In genomic region chr8:127070225-127070624, GRCm38 (mm10) we compare ENCODE assay signal across 10 mouse cellular contexts. TPM values are rescaled to one million over a fixed set of nuclear protein-coding genes. Genes with fewer than 3 reads are reported as not detected.
DNase-seq lines count a peak whose midpoint lies in the region; ATAC-seq lines count a peak whose summit lies in the region.
"Had no signal": no experiment of that assay in that cellular context is flagged by ENCODE, and none has a peak within 500 bp of the region (broad histone marks: within the 10 kb centered on the region; RNA-seq: fewer than 3 reads in every experiment).

No protein-coding gene starts in this region.

- H3K4me1 ChIP-seq in hindbrain, embryonic 13.5 days (replicated peaks): peaks cover 59% of the 10 kb centered on the region
- H3K4me1 ChIP-seq in hindbrain, embryonic 11.5 days (replicated peaks; ENCODE audit: control insufficient read depth, insufficient read depth, low read length): no peaks in the 10 kb centered on the region
- peaks cover 41% of the 10 kb centered on the region for H3K4me1 ChIP-seq in intestine, embryonic 15.5 days (replicated peaks)

- H3K9me3 ChIP-seq in hindbrain, embryonic 13.5 days: no peaks in the 10 kb centered on the region
- H3K9me3 ChIP-seq in hindbrain, embryonic 11.5 days (ENCODE audit: control insufficient read depth, low read length): no peaks in the 10 kb centered on the region
- H3K9me3 ChIP-seq in intestine, embryonic 15.5 days: no peaks in the 10 kb centered on the region
- H3K9me3 ChIP-seq: embryonic facial prominence, embryonic 13.5 days had no signal

- H3K4me3 ChIP-seq in hindbrain, embryonic 13.5 days: no peak overlapping the region
- no peak overlapping the region for H3K4me3 ChIP-seq in hindbrain, embryonic 11.5 days (ENCODE audit: low read depth, low read length)
- H3K4me3 ChIP-seq in intestine, embryonic 15.5 days (replicated peaks): no peak overlapping the region
- H3K4me3 ChIP-seq: embryonic facial prominence, embryonic 13.5 days had no signal

- 65% methylated on average over 3 of the region's 3 CpGs for WGBS in hindbrain, embryonic 13.5 days
- WGBS in hindbrain, embryonic 11.5 days: 87% methylated on average over 3 of the region's 3 CpGs
- 38% methylated on average over 3 of the region's 3 CpGs for WGBS in intestine, embryonic 15.5 days

- peak; percentile 70; the same call in 1 of the 2 replicates for ATAC-seq in hindbrain, embryonic 13.5 days (ENCODE audit: low FRiP score)
- no peak for ATAC-seq in hindbrain, embryonic 11.5 days (ENCODE audit: low FRiP score)
- ATAC-seq in intestine, embryonic 15.5 days: peak; percentile 60
- ATAC-seq in monocyte, adult 5-6 weeks (replicated peaks; ENCODE audit: insufficient number of reproducible peaks, low FRiP score, low TSS enrichment, poor library complexity, severe bottlenecking): no peak

- peak overlapping the region; percentile 77; the same call in 1 of the 2 replicates for H3K27ac ChIP-seq in hindbrain, embryonic 13.5 days
- no peak overlapping the region for H3K27ac ChIP-seq in hindbrain, embryonic 11.5 days (ENCODE audit: low read depth, low read length)
- peak overlapping the region; percentile 61; the same call in 1 of the 2 replicates for H3K27ac ChIP-seq in intestine, embryonic 15.5 days
- H3K27ac ChIP-seq: embryonic facial prominence, embryonic 13.5 days; macrophage had no signal

- no peak for DNase-seq in hindbrain, embryonic 11.5 days (ENCODE audit: low spot score)
- peak; percentile 55 for DNase-seq in NIH3T3 (ENCODE audit: low read depth)
- DNase-seq in cerebellum, postnatal 36 days: peak; percentile 37 to 54
- no peak for DNase-seq in left cerebral cortex, adult 18-20 months (ENCODE audit: low spot score in 2 of 2)
- no peak for DNase-seq in spleen, postnatal 10 days (ENCODE audit: low spot score in 2 of 2)

- H3K9ac ChIP-seq in hindbrain, embryonic 13.5 days: 0 out of 2 replicates have a peak overlapping the region, but pooled peaks have one; percentile 0
- H3K9ac ChIP-seq in hindbrain, embryonic 11.5 days (ENCODE audit: low read depth, low read length): no peak overlapping the region
- H3K9ac ChIP-seq in intestine, embryonic 15.5 days: no peak overlapping the region
- H3K9ac ChIP-seq: embryonic facial prominence, embryonic 13.5 days had no signal

- no peaks in the 10 kb centered on the region for H3K36me3 ChIP-seq in hindbrain, embryonic 13.5 days
- H3K36me3 ChIP-seq in hindbrain, embryonic 11.5 days (ENCODE audit: control insufficient read depth, insufficient read depth, low read length): no peaks in the 10 kb centered on the region
- H3K36me3 ChIP-seq in intestine, embryonic 15.5 days: no peaks in the 10 kb centered on the region
- H3K36me3 ChIP-seq: embryonic facial prominence, embryonic 13.5 days had no signal

- no peak overlapping the region for H3K4me2 ChIP-seq in hindbrain, embryonic 13.5 days
- H3K4me2 ChIP-seq in hindbrain, embryonic 11.5 days (replicated peaks; ENCODE audit: low read depth, low read length): no peak overlapping the region
- H3K4me2 ChIP-seq in intestine, embryonic 15.5 days (replicated peaks): no peak overlapping the region
- H3K4me2 ChIP-seq: embryonic facial prominence, embryonic 13.5 days had no signal

- H3K27me3 ChIP-seq in hindbrain, embryonic 13.5 days: no peaks in the 10 kb centered on the region
- no peaks in the 10 kb centered on the region for H3K27me3 ChIP-seq in hindbrain, embryonic 11.5 days (ENCODE audit: control insufficient read depth, insufficient read depth, low read length)
- H3K27me3 ChIP-seq in intestine, embryonic 15.5 days (replicated peaks): no peaks in the 10 kb centered on the region
- H3K27me3 ChIP-seq: embryonic facial prominence, embryonic 13.5 days had no signal

RNA-seq across cellular contexts. Expression of gene Pard3, which starts 6.5 kb away (rescaled TPM):
- polyA plus RNA-seq in hindbrain, embryonic 13.5 days (2015; fragmentation: Nextera tagmentation; extraction: Ambion mirVana): 20.1 and 22.5 TPM in 2 replicates
- polyA plus RNA-seq in hindbrain, embryonic 11.5 days (2014; fragmentation: Nextera tagmentation; extraction: Ambion mirVana): 30.9 and 31.5 TPM in 2 replicates
- 24.5 and 25.9 TPM in 2 replicates for polyA plus RNA-seq in intestine, embryonic 15.5 days (2015; fragmentation: Nextera tagmentation; extraction: Ambion mirVana)
- total RNA-seq in monocyte, adult 5-6 weeks (2017): not detected in 3 replicates
- 10 to 100 TPM; 16.4 to 21.6 TPM for total RNA-seq in left cerebral cortex, adult 18-20 months (2021)
- polyA plus RNA-seq: macrophage had no signal

Comparison
In these comparisons a context has a peak if more than half of its experiments do, and no peak if none do; other contexts are left out.
1. ATAC-seq: peak in hindbrain, embryonic 13.5 days (single experiment) and intestine, embryonic 15.5 days (single experiment); none in hindbrain, embryonic 11.5 days (single experiment) and monocyte, adult 5-6 weeks (single experiment).
2. DNase-seq: peak in NIH3T3 (single experiment) and cerebellum, postnatal 36 days (2 of 2); none in hindbrain, embryonic 11.5 days (single experiment), left cerebral cortex, adult 18-20 months (0 of 2) and spleen, postnatal 10 days (0 of 2).